Mouse (Mus musculus): ENCODE results near the gene Tmem189. TPM values are rescaled to one million over a fixed set of nuclear protein-coding genes. Genes with fewer than 3 reads are reported as not detected.

Tmem189 gene
- polyA plus RNA-seq, 1 experiment from 2014 or later, result 27.5 TPM

GRCm38 (mm10) chr2:167642164-167642563, 47.5 kb downstream of the Tmem189 start:
- Histone ChIP-seq H3K9me3 (ENCODE audit: control insufficient read depth, low read length) (no peaks in the 10 kb centered on the region), H3K4me3 (ENCODE audit: low read depth, low read length) (no peak overlapping the region), H3K27ac (ENCODE audit: low read depth, low read length) (no peak overlapping the region), H3K4me2 (replicated peaks; ENCODE audit: low read depth, low read length) (no peak overlapping the region), H3K27me3 (ENCODE audit: control insufficient read depth, insufficient read depth, low read length) (no peaks in the 10 kb centered on the region), H3K9ac (ENCODE audit: low read depth, low read length) (no peak overlapping the region), H3K4me1 (replicated peaks; ENCODE audit: control insufficient read depth, insufficient read depth, low read length) (no peaks in the 10 kb centered on the region), H3K36me3 (ENCODE audit: control insufficient read depth, insufficient read depth, low read length) (no peaks in the 10 kb centered on the region)
- no peak for DNase-seq (ENCODE audit: low spot score)
- no peak for ATAC-seq (ENCODE audit: low FRiP score)
- 92% methylated on average over 6 of the region's 6 CpGs for WGBS

GRCm38 (mm10) chr2:167641337-167641736, 48.3 kb downstream of the Tmem189 start:
- Histone ChIP-seq H3K9me3 (ENCODE audit: control insufficient read depth, low read length) (no peaks in the 10 kb centered on the region), H3K4me2 (replicated peaks; ENCODE audit: low read depth, low read length) (no peak overlapping the region), H3K36me3 (ENCODE audit: control insufficient read depth, insufficient read depth, low read length) (no peaks in the 10 kb centered on the region), H3K4me1 (replicated peaks; ENCODE audit: control insufficient read depth, insufficient read depth, low read length) (no peaks in the 10 kb centered on the region), H3K27ac (ENCODE audit: low read depth, low read length) (no peak overlapping the region), H3K4me3 (ENCODE audit: low read depth, low read length) (no peak overlapping the region), H3K9ac (ENCODE audit: low read depth, low read length) (no peak overlapping the region), H3K27me3 (ENCODE audit: control insufficient read depth, insufficient read depth, low read length) (no peaks in the 10 kb centered on the region)
- WGBS, result 44% methylated on average over 8 of the region's 8 CpGs
- DNase-seq (ENCODE audit: low spot score), result peak; percentile 37
- ATAC-seq (ENCODE audit: low FRiP score), result no peak

- WGBS, result 80% methylated on average over 3 of the region's 3 CpGs
- Histone ChIP-seq H3K9me3 (ENCODE audit: control insufficient read depth, low read length) (no peaks in the 10 kb centered on the region), H3K4me2 (replicated peaks; ENCODE audit: low read depth, low read length) (no peak overlapping the region), H3K27ac (ENCODE audit: low read depth, low read length) (no peak overlapping the region), H3K36me3 (ENCODE audit: control insufficient read depth, insufficient read depth, low read length) (no peaks in the 10 kb centered on the region), H3K9ac (ENCODE audit: low read depth, low read length) (no peak overlapping the region), H3K4me1 (replicated peaks; ENCODE audit: control insufficient read depth, insufficient read depth, low read length) (no peaks in the 10 kb centered on the region), H3K4me3 (ENCODE audit: low read depth, low read length) (no peak overlapping the region), H3K27me3 (ENCODE audit: control insufficient read depth, insufficient read depth, low read length) (no peaks in the 10 kb centered on the region)
- peak; percentile 44 for DNase-seq (ENCODE audit: low spot score)
- no peak for ATAC-seq (ENCODE audit: low FRiP score)
These were observed 49.3 kb downstream of the Tmem189 start for GRCm38 (mm10) chr2:167640279-167640678.

GRCm38 (mm10) chr2:167634865-167635512, 54.6 kb downstream of the Tmem189 start:
- H3K36me3 ChIP-seq (ENCODE audit: control insufficient read depth, insufficient read depth, low read length), result no peaks in the 10 kb centered on the region
- peaks cover 10% of the 10 kb centered on the region for H3K4me1 ChIP-seq (replicated peaks; ENCODE audit: control insufficient read depth, insufficient read depth, low read length)
- H3K27ac ChIP-seq (ENCODE audit: low read depth, low read length), result no peak overlapping the region
- DNase-seq (ENCODE audit: low spot score) (no peak), ATAC-seq (ENCODE audit: low FRiP score) (no peak)
- 77% methylated on average over 7 of the region's 7 CpGs for WGBS
- peak overlapping the region; percentile 20; the same call in 1 of the 2 replicates for H3K4me3 ChIP-seq (ENCODE audit: low read depth, low read length)
- H3K4me2 ChIP-seq (replicated peaks; ENCODE audit: low read depth, low read length), result peak overlapping the region; percentile 35
- no peaks in the 10 kb centered on the region for H3K9me3 ChIP-seq (ENCODE audit: control insufficient read depth, low read length)
- no peak overlapping the region for H3K9ac ChIP-seq (ENCODE audit: low read depth, low read length)
- H3K27me3 ChIP-seq (ENCODE audit: control insufficient read depth, insufficient read depth, low read length), result no peaks in the 10 kb centered on the region

GRCm38 (mm10) chr2:167634338-167634770, 55.3 kb downstream of the Tmem189 start:
- Histone ChIP-seq H3K4me1 (replicated peaks; ENCODE audit: control insufficient read depth, insufficient read depth, low read length) (peaks cover 12% of the 10 kb centered on the region), H3K9ac (ENCODE audit: low read depth, low read length) (0 out of 2 replicates have a peak overlapping the region, but pooled peaks have one; percentile 37)

GRCm38 (mm10) chr2:167633537-167633872, 56.1 kb downstream of the Tmem189 start:
- no peaks in the 10 kb centered on the region for H3K27me3 ChIP-seq (ENCODE audit: control insufficient read depth, insufficient read depth, low read length)
- no peak overlapping the region for H3K4me2 ChIP-seq (replicated peaks; ENCODE audit: low read depth, low read length)
- no peak overlapping the region for H3K9ac ChIP-seq (ENCODE audit: low read depth, low read length)
- H3K9me3 ChIP-seq (ENCODE audit: control insufficient read depth, low read length), result no peaks in the 10 kb centered on the region
- no peaks in the 10 kb centered on the region for H3K36me3 ChIP-seq (ENCODE audit: control insufficient read depth, insufficient read depth, low read length)
- no peak overlapping the region for H3K4me3 ChIP-seq (ENCODE audit: low read depth, low read length)
- WGBS, result 90% methylated on average over 6 of the region's 6 CpGs
- DNase-seq (ENCODE audit: low spot score) (no peak), ATAC-seq (ENCODE audit: low FRiP score) (no peak)
- peaks cover 12% of the 10 kb centered on the region for H3K4me1 ChIP-seq (replicated peaks; ENCODE audit: control insufficient read depth, insufficient read depth, low read length)
- no peak overlapping the region for H3K27ac ChIP-seq (ENCODE audit: low read depth, low read length)

More at GRCm38 (mm10) chr2:167634338-167634770, 55.3 kb downstream of the Tmem189 start:
- H3K36me3 ChIP-seq (ENCODE audit: control insufficient read depth, insufficient read depth, low read length), result no peaks in the 10 kb centered on the region
- no peaks in the 10 kb centered on the region for H3K9me3 ChIP-seq (ENCODE audit: control insufficient read depth, low read length)
- no peak overlapping the region for H3K27ac ChIP-seq (ENCODE audit: low read depth, low read length)
- H3K4me2 ChIP-seq (replicated peaks; ENCODE audit: low read depth, low read length), result peak overlapping the region; percentile 40
- ATAC-seq (ENCODE audit: low FRiP score) (peak; percentile 62), DNase-seq (ENCODE audit: low spot score) (peak; percentile 100)
- H3K4me3 ChIP-seq (ENCODE audit: low read depth, low read length), result peak overlapping the region; percentile 20; the same call in 1 of the 2 replicates
- under 1% methylated on average over 15 of the region's 15 CpGs for WGBS
- H3K27me3 ChIP-seq (ENCODE audit: control insufficient read depth, insufficient read depth, low read length), result no peaks in the 10 kb centered on the region

- peaks cover 12% of the 10 kb centered on the region for H3K4me1 ChIP-seq (replicated peaks; ENCODE audit: control insufficient read depth, insufficient read depth, low read length)
- H3K27me3 ChIP-seq (ENCODE audit: control insufficient read depth, insufficient read depth, low read length), result no peaks in the 10 kb centered on the region
- 85% methylated on average over 12 of the region's 12 CpGs for whole genome bisulfite sequencing
- H3K4me3 ChIP-seq (ENCODE audit: low read depth, low read length), result peak overlapping the region; percentile 98; the same call in 1 of the 2 replicates
- DNase-seq (ENCODE audit: low spot score) (no peak), ATAC-seq (ENCODE audit: low FRiP score) (no peak)
- H3K4me2 ChIP-seq (replicated peaks; ENCODE audit: low read depth, low read length), result no peak overlapping the region
- H3K36me3 ChIP-seq (ENCODE audit: control insufficient read depth, insufficient read depth, low read length), result no peaks in the 10 kb centered on the region
- no peak overlapping the region; the same call in 1 of the 2 replicates for H3K27ac ChIP-seq (ENCODE audit: low read depth, low read length)
- no peaks in the 10 kb centered on the region for H3K9me3 ChIP-seq (ENCODE audit: control insufficient read depth, low read length)
- H3K9ac ChIP-seq (ENCODE audit: low read depth, low read length), result no peak overlapping the region; the same call in 1 of the 2 replicates
These were observed 56.7 kb downstream of the Tmem189 start for GRCm38 (mm10) chr2:167632731-167633536.

GRCm38 (mm10) chr2:167631591-167632448, 57.8 kb downstream of the Tmem189 start, which contains the start of gene Ube2v1:
Gene Ube2v1 (minus strand): TSS chr2:167632095.
- Histone ChIP-seq H3K27ac (ENCODE audit: low read depth, low read length) (peak within 1 kb of the TSS; percentile 85), H3K9me3 (ENCODE audit: control insufficient read depth, low read length) (no peaks in the 10 kb centered on the region), H3K4me3 (ENCODE audit: low read depth, low read length) (peak within 1 kb of the TSS; percentile 98), H3K4me2 (replicated peaks; ENCODE audit: low read depth, low read length) (peak within 1 kb of the TSS; percentile 84), H3K9ac (ENCODE audit: low read depth, low read length) (peak within 1 kb of the TSS; percentile 87), H3K4me1 (replicated peaks; ENCODE audit: control insufficient read depth, insufficient read depth, low read length) (peaks cover 12% of the 10 kb centered on the region), H3K27me3 (ENCODE audit: control insufficient read depth, insufficient read depth, low read length) (no peaks in the 10 kb centered on the region), H3K36me3 (ENCODE audit: control insufficient read depth, insufficient read depth, low read length) (no peaks in the 10 kb centered on the region)
- under 1% methylated on average over 69 of the region's 87 CpGs for WGBS
- ATAC-seq (ENCODE audit: low FRiP score), result peak; percentile 83
- peak; percentile 99 for DNase-seq (ENCODE audit: low spot score)
